Mouse (Mus musculus) cerebellum, adult 2 months (tissue): ENCODE results near the gene Cnnm2.

ENCODE experiments used
- CTCF ChIP-seq: fragments of 200-500 bp; IDR thresholded peaks from 2 replicates; pipeline ENCODE4 v1.5.1; 2011; ENCODE audit warnings: low read depth, mild to moderate bottlenecking, control low read depth, low read length, moderate library complexity, borderline replicate concordance; ENCODE audit not compliant: insufficient read depth
- POLR2A ChIP-seq: fragments of 200-500 bp; IDR thresholded peaks from 2 replicates; pipeline ENCODE4 v1.6.1; 2011; ENCODE audit warnings: low read length, control low read depth, borderline replicate concordance; ENCODE audit not compliant: insufficient read depth

GRCm38 (mm10) chr19:46763932-46764762 is 2.8 kb downstream of the Cnnm2 start:
- TF ChIP-seq POLR2A (no peak), CTCF (no peak)
